Mouse (Mus musculus) hindbrain, embryonic 15.5 days (tissue): ENCODE measurements around the gene Grk5. TPM values are rescaled to one million over a fixed set of nuclear protein-coding genes. Genes with fewer than 3 reads are reported as not detected.
"Not testable (repeated sequence)": the region's sequence is repeated elsewhere in the genome, so short reads cannot be mapped to it uniquely, and the experiment has no call there.

Experiments used
- ATAC-seq: fragments of 200-750 bp; cut with Nextera tagmentation; 2 replicates; pipeline ENCODE4 v1.8.0; 2017; ENCODE audit warnings: low read depth, moderate number of reproducible peaks, moderate TSS enrichment; ENCODE audit not compliant: low FRiP score
- H3K27ac ChIP-seq: fragments of 300-500 bp; sonication (generic); replicated peaks from 2 replicates; pipeline ENCODE4 v1.5.1; 2015; ENCODE audit warnings: mild to moderate bottlenecking, inconsistent platforms
- H3K27me3 ChIP-seq: fragments of 300-500 bp; sonication (generic); 2 replicates; pipeline ENCODE4 v1.6.1; 2015; ENCODE audit warnings: control low read depth, inconsistent platforms
- H3K36me3 ChIP-seq: fragments of 300-500 bp; sonication (generic); 2 replicates; pipeline ENCODE4 v1.6.1; 2015; ENCODE audit warnings: control low read depth, inconsistent platforms
- H3K4me1 ChIP-seq: fragments of 300-500 bp; sonication (generic); replicated peaks from 2 replicates; pipeline ENCODE4 v1.6.1; 2015; ENCODE audit warnings: control low read depth, inconsistent platforms
- H3K4me2 ChIP-seq: fragments of 300-500 bp; sonication (generic); 2 replicates; pipeline ENCODE4 v1.6.1; 2015; ENCODE audit warnings: moderate library complexity, mild to moderate bottlenecking, inconsistent platforms
- H3K4me3 ChIP-seq: fragments of 300-500 bp; sonication (generic); 2 replicates; pipeline ENCODE4 v1.5.1; 2015; ENCODE audit warnings: mild to moderate bottlenecking, inconsistent platforms
- H3K9ac ChIP-seq: fragments of 300-500 bp; sonication (generic); 2 replicates; pipeline ENCODE4 v1.6.1; 2015; ENCODE audit warnings: inconsistent platforms
- H3K9me3 ChIP-seq: fragments of 300-500 bp; sonication (generic); 2 replicates; pipeline ENCODE4 v1.6.1; 2016; ENCODE audit warnings: control low read depth, inconsistent platforms
- WGBS: fragments of 180-500 bp; shearing (Covaris S2); methylation state at CpG from one replicate; pipeline ENCODE4 v1.1.7; 2015; 5-methylcytosine and 5-hydroxymethylcytosine counted together
- polyA plus RNA-seq: library from polyadenylated mRNA; unstranded; fragments of >200 nt; fragmentation: Nextera tagmentation; extraction: Ambion mirVana; gene quantifications from 2 replicates; pipeline ENCODE4 v1.2.1, GENCODE M21; 2015

The Grk5 gene
- polyA plus RNA-seq, 1 experiment from 2014 or later = 1.6 TPM

DNA sequence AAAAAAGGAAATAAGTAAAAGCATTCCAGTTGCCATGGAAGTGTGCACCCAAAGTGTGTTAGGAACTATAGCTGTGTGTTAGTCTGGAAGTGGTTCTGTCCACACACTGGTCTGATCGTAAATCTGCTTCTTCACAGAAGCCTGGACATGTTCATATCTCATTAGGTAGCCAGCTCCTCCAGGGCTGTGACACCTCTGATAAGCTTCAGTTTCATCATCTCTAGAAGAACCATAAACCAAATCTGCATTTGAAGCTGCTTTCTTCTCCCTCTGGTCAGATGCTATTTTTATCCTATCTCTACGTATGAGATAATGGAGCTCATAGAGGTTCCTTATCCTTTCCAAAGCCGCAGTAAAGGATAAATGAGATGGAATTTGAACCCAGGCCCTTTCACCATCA is 26.3 kb downstream of the Grk5 start:
- no peak overlapping the region for H3K4me2 ChIP-seq
- 92% methylated on average over 3 of the region's 3 CpGs for WGBS
- H3K4me1 ChIP-seq = no peaks in the 10 kb centered on the region
- ATAC-seq = no peak
- no peaks in the 10 kb centered on the region for H3K27me3 ChIP-seq
- H3K36me3 ChIP-seq = no peaks in the 10 kb centered on the region
- H3K27ac ChIP-seq = no peak overlapping the region
- no peak overlapping the region for H3K4me3 ChIP-seq
- no peak overlapping the region for H3K9ac ChIP-seq
- H3K9me3 ChIP-seq = no peaks in the 10 kb centered on the region

GRCm38 (mm10) chr19:60916869-60917570 is 27.5 kb downstream of the Grk5 start:
- no peaks in the 10 kb centered on the region for H3K9me3 ChIP-seq
- 92% methylated on average over 6 of the region's 6 CpGs for WGBS
- no peak overlapping the region for H3K9ac ChIP-seq
- H3K4me2 ChIP-seq = no peak overlapping the region
- no peak for ATAC-seq
- no peaks in the 10 kb centered on the region for H3K27me3 ChIP-seq
- no peak overlapping the region for H3K27ac ChIP-seq
- H3K4me1 ChIP-seq = no peaks in the 10 kb centered on the region
- no peak overlapping the region for H3K4me3 ChIP-seq
- H3K36me3 ChIP-seq = no peaks in the 10 kb centered on the region

- not testable (repeated sequence) for H3K9me3 ChIP-seq, H3K36me3 ChIP-seq, H3K27ac ChIP-seq, H3K9ac ChIP-seq, H3K4me2 ChIP-seq, ATAC-seq, H3K4me1 ChIP-seq, H3K27me3 ChIP-seq, H3K4me3 ChIP-seq
Observed at GRCm38 (mm10) chr19:60924534-60924933, 35.0 kb downstream of the Grk5 start.

GRCm38 (mm10) chr19:60935001-60935400 is 45.5 kb downstream of the Grk5 start:
- Histone ChIP-seq H3K4me1 (peaks cover 4% of the 10 kb centered on the region; the same call in 1 of the 2 replicates), H3K4me3 (no peak overlapping the region), H3K9ac (no peak overlapping the region), H3K27me3 (no peaks in the 10 kb centered on the region), H3K27ac (no peak overlapping the region), H3K36me3 (no peaks in the 10 kb centered on the region), H3K4me2 (no peak overlapping the region), H3K9me3 (no peaks in the 10 kb centered on the region)
- ATAC-seq = no peak

DNA sequence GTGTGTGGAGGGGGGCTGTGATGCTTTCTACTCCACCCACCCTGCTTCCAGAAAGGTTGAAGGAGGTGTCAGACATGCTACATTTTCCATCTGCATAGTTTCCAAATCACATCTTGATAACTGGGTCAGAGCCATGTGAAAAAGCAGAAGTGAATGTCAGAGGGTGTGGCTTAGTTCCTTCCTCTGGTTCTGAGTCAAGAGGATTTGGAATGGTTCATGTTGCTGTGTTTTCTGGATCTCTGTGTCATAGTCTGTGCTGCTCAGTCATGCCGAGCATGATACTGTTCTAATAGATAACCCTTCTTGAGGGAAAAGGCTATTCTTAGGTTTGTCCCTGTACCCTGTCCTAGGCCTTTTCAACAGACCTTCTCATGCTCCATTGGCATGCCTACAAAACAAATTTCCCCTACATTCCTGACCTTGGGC is 50.4 kb downstream of the Grk5 start:
- Histone ChIP-seq H3K9me3 (no peaks in the 10 kb centered on the region), H3K4me1 (peaks cover 4% of the 10 kb centered on the region; the same call in 1 of the 2 replicates), H3K36me3 (no peaks in the 10 kb centered on the region), H3K27ac (no peak overlapping the region), H3K4me3 (no peak overlapping the region), H3K9ac (no peak overlapping the region), H3K27me3 (no peaks in the 10 kb centered on the region), H3K4me2 (no peak overlapping the region)
- 67% methylated on average over 1 of the region's 1 CpGs for WGBS
- ATAC-seq = no peak

- no peak overlapping the region for H3K27ac ChIP-seq
- no peaks in the 10 kb centered on the region for H3K9me3 ChIP-seq
- no peak for ATAC-seq
- 85% methylated on average over 1 of the region's 1 CpGs for WGBS
- H3K4me2 ChIP-seq = no peak overlapping the region
- no peaks in the 10 kb centered on the region for H3K27me3 ChIP-seq
- H3K36me3 ChIP-seq = no peaks in the 10 kb centered on the region
- H3K9ac ChIP-seq = no peak overlapping the region
- H3K4me1 ChIP-seq = peaks cover 4% of the 10 kb centered on the region; the same call in 1 of the 2 replicates
- H3K4me3 ChIP-seq = no peak overlapping the region
Observed at GRCm38 (mm10) chr19:60940866-60941265, 51.3 kb downstream of the Grk5 start.

DNA sequence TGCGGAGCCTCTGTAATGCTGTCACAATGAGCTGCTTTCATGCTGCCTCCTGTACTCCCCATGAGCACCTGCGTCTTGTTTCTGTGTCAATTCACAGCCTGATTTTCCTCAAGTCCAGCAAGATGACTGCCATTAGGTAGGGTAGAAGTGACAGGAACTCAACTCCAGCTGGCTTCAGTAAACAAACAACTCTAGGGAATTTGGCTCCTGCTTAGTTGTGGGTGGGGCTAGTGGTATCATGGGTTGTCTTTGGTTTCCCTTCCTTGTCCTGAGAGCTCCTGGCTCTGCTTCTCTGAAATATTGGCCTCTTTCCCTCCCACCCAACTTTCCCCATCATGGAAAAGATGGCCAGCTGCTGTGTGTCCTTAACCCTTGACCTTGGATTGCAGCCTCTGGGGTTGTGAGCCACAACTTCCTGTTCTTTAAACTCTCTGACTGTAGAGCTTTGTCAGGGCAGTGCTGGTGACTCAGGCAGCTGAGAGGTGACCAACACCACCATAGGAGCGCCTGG is 56.3 kb downstream of the Grk5 start:
- no peaks in the 10 kb centered on the region for H3K36me3 ChIP-seq
- 49% methylated on average over 3 of the region's 3 CpGs for WGBS
- no peaks in the 10 kb centered on the region for H3K4me1 ChIP-seq
- no peaks in the 10 kb centered on the region for H3K27me3 ChIP-seq
- H3K4me3 ChIP-seq = no peak overlapping the region
- H3K4me2 ChIP-seq = no peak overlapping the region
- H3K9ac ChIP-seq = no peak overlapping the region
- no peak overlapping the region for H3K27ac ChIP-seq
- ATAC-seq = peak; percentile 38; the same call in 1 of the 2 replicates
- H3K9me3 ChIP-seq = no peaks in the 10 kb centered on the region

DNA sequence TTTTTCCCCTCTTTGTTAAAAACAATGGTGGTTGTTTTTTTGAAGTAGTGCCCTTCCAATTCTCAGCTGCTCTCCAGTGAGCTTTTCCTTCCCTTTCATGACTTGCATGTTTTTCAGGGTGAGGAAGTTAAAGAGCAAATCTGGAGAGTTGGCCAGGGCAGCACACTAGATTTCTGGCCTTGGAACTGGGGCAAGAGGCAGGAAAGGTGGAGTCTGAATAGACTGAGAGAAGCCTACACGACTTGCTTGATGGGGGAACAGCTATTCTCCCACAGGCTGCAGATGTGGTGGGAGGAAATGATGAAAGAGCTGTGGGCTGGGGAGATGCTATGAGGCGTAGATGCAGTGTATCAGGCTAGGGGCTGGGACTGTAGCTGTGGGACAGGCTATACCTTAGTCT is 57.1 kb downstream of the Grk5 start:
- H3K4me3 ChIP-seq = no peak overlapping the region
- H3K27ac ChIP-seq = no peak overlapping the region
- H3K36me3 ChIP-seq = no peaks in the 10 kb centered on the region
- H3K9me3 ChIP-seq = no peaks in the 10 kb centered on the region
- H3K4me1 ChIP-seq = no peaks in the 10 kb centered on the region
- H3K4me2 ChIP-seq = no peak overlapping the region
- H3K27me3 ChIP-seq = no peaks in the 10 kb centered on the region
- ATAC-seq = no peak
- H3K9ac ChIP-seq = no peak overlapping the region
- WGBS = 70% methylated on average over 2 of the region's 2 CpGs

GRCm38 (mm10) chr19:60948996-60949395 is 59.4 kb downstream of the Grk5 start:
- Histone ChIP-seq H3K4me1 (no peaks in the 10 kb centered on the region), H3K27ac (no peak overlapping the region)
- WGBS = 0% methylated on average over 1 of the region's 1 CpGs

GRCm38 (mm10) chr19:60950056-60950869 is 60.7 kb downstream of the Grk5 start:
- 85% methylated on average over 7 of the region's 7 CpGs for WGBS
- H3K4me3 ChIP-seq = no peak overlapping the region
- no peaks in the 10 kb centered on the region for H3K4me1 ChIP-seq
- ATAC-seq = no peak
- H3K4me2 ChIP-seq = no peak overlapping the region
- H3K9ac ChIP-seq = no peak overlapping the region
- H3K9me3 ChIP-seq = no peaks in the 10 kb centered on the region
- no peaks in the 10 kb centered on the region for H3K27me3 ChIP-seq
- H3K27ac ChIP-seq = no peak overlapping the region
- no peaks in the 10 kb centered on the region for H3K36me3 ChIP-seq

More at GRCm38 (mm10) chr19:60948996-60949395, 59.4 kb downstream of the Grk5 start:
- H3K9me3 ChIP-seq = no peaks in the 10 kb centered on the region
- no peak overlapping the region for H3K4me2 ChIP-seq
- no peaks in the 10 kb centered on the region for H3K27me3 ChIP-seq
- ATAC-seq = no peak
- H3K36me3 ChIP-seq = no peaks in the 10 kb centered on the region
- H3K4me3 ChIP-seq = no peak overlapping the region
- no peak overlapping the region for H3K9ac ChIP-seq

GRCm38 (mm10) chr19:60955131-60955530 is 65.6 kb downstream of the Grk5 start:
- WGBS = 89% methylated on average over 2 of the region's 2 CpGs
- no peak overlapping the region for H3K4me3 ChIP-seq

GRCm38 (mm10) chr19:60955712-60956111 is 66.2 kb downstream of the Grk5 start:
- Histone ChIP-seq H3K9me3 (no peaks in the 10 kb centered on the region), H3K4me1 (no peaks in the 10 kb centered on the region), H3K27ac (no peak overlapping the region), H3K36me3 (no peaks in the 10 kb centered on the region), H3K4me2 (no peak overlapping the region), H3K4me3 (no peak overlapping the region), H3K27me3 (no peaks in the 10 kb centered on the region), H3K9ac (no peak overlapping the region)
- ATAC-seq = no peak
- 97% methylated on average over 1 of the region's 1 CpGs for WGBS

More at GRCm38 (mm10) chr19:60955131-60955530, 65.6 kb downstream of the Grk5 start:
- H3K27me3 ChIP-seq = no peaks in the 10 kb centered on the region
- H3K4me1 ChIP-seq = no peaks in the 10 kb centered on the region
- H3K36me3 ChIP-seq = no peaks in the 10 kb centered on the region
- no peak overlapping the region for H3K4me2 ChIP-seq
- no peak overlapping the region for H3K9ac ChIP-seq
- no peaks in the 10 kb centered on the region for H3K9me3 ChIP-seq
- no peak overlapping the region for H3K27ac ChIP-seq
- no peak for ATAC-seq
